Mouse (Mus musculus) lung, postnatal 0 days (tissue): ENCODE data around the gene Xylt2.

Experiments used
- CTCF ChIP-seq: IDR thresholded peaks from 2 replicates; pipeline ENCODE4 v1.5.1; 2016; ENCODE audit warnings: antibody characterized with exemption, mild to moderate bottlenecking
- EP300 ChIP-seq: IDR thresholded peaks from 2 replicates; pipeline ENCODE4 v1.6.1; 2016; ENCODE audit warnings: antibody characterized with exemption, mild to moderate bottlenecking, control low read depth

GRCm38 (mm10) chr11:94715622-94716021 lies 38.3 kb upstream of the Xylt2 start:
- TF ChIP-seq CTCF, result no peak
- TF ChIP-seq EP300, result no peak
